Mouse (Mus musculus) frontal cortex, postnatal 14 days (tissue): ENCODE measurements around the gene Tac2.

ENCODE experiments used
- DNase-seq, 2 experiments: peaks; one replicate each; pipeline ENCODE4 v3.0.0; 2022; ENCODE audit warnings: low spot score in 2 of 2

The Tac2 gene

DNA sequence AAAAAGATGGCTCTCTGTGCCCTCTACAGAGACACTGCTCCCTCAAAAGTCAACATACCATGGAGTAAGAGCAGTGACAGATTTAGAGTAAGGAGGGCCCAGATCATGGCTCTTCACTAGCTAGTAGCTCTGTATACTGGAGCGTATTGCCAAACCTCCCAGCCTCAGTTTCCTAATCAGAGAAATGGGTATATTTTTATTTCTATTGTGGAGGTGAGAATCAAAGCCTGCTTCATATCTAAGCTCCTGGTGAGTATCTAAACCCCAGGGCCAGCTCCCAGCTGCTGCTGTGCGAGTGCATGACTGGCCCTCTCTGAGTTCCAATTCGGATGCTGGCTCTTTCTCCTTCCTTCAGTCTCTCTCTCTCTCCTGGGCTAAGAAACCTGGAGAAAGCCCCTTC, at the start of gene Tac2:
TSS of gene Tac2 (plus strand) at position 301 of the 400 bp plus-strand sequence.
- no peak for DNase-seq

DNA sequence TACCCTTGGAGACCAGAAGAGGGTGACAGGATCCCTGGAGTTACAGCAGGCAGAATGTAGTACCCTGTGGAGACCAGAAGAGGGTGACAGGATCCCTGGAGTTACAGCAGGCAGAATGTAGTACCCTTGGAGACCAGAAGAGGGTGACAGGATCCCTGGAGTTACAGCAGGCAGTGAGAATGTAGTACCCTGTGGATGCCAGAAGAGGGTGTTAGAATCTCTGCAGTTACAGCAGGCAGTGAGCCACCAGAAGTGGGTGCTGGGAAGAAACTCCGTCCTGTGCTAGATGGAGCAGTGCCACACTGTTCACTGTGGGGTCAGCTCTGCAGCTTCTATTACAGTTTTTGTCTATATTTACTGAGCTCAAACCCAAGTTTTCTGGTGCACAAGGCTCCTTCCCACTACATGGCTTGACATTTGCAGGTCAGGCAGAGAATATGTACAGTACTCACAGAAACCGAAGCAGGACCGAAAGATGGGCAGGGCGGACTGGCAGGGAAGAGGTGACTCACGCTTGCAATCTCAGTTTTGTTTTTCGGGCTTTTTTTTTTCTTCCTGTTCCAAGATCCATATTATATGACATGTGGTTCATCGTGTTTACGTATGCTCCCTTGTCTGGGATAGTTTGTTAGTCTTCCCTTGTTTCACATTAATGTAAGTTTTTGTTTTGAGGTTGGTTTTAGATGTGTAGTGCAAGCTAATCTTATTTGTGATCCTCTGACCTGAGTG, 49.3 kb upstream of the Tac2 start:
- peak; percentile 80 to 87 for DNase-seq

DNA sequence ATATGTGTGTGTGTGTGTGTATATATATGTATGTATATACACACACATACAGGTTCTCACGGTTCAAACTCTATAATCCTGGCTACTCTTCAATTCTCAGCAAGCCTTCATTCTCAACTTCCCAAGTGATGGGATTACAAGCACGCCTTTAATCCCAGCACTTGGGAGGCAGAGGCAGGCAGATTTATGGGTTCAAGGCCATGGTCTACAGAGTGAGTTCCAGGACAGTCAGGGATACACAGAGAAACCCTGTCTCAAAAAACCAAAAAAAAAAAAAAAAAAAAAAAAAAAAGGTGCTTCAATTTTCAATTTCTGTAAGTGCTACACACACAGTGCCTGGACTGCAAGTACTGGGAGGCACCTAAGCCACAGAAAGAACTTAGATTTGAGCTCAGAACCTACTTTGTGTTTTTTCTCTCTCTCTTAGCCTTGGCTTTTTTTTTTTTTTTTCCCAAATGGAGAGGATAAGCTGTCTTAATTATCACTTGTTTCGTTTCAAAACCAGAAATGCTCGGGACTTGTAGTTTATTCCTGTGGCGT, 48.3 kb upstream of the Tac2 start:
- no peak for DNase-seq

DNA sequence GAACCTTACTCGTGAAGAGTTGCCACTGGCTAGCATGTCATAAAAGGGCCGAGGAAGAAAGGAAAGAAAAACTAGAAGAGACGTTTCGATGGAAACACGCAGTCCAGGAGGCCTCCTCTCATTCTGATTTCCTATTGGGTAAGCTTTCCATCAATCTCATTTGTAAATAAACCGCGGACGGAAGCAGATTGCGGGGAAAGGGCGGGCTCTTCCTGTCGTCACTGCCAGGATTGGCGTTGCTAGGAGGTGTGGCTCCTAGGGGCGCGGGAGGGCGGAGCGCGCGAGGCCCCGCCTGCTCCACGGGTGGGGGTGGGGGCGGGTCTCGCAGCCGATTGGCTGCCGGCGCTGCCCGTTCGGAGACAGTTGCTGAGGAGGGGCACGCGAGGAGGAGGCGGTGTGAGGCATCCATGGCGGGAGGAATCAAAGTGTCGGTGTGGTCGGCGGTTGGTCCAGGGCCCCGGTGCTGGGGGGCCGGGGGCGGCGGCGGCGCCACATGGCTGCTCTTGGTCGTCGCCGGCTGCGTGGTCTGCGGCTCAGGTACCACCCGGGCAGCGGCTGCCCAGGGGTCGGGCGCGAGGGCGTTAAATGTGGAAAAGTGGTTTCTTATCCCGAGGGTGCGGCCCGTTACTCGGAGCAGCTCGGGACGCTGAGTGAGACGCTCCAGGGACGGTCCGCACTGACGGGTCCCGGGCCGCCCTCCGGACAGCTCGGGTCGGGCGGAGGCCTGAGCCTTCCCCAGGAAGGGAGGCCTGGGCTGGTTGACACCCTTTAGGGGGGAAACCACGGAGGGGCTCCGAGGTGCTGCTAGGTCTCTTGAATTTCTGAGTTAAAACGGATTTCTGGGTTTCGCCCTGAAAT, 47.4 kb upstream of the Tac2 start:
- DNase-seq = peak; percentile 87 to 92

DNA sequence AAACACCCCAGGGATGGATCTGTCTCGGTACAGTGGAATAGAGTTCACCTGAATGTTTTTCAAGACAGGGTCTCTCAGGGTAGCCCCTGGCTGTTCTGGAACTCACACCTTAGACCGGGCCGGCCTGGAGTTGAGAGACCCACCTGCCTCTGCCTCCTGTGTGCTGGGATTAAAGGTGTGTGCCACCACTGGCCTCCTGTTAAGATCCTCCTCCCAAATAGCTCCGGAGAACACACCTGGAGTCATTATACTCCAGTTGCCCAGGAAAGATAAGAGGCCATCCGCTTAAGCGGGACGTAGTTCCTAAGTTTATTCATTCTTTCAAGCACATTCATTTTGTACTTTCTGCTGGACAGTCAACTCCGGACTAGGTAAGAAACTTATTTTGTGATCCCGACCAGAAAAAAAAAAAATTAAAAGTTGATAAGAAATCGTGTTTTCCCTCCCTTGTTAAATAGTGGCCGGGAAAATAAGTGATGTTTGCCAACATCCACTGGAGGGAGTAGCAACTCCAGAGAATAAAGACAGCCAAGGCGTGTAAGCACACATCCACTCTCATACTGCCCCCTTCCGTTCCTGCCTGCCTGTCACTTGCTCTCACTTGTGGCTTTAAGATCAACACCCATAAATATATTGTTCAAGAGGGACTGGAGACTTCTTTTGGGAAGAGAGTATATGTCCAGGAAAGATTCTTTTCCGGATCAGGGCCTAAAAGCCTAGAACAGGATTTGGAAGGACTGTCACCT, 46.5 kb upstream of the Tac2 start:
- DNase-seq = no peak

DNA sequence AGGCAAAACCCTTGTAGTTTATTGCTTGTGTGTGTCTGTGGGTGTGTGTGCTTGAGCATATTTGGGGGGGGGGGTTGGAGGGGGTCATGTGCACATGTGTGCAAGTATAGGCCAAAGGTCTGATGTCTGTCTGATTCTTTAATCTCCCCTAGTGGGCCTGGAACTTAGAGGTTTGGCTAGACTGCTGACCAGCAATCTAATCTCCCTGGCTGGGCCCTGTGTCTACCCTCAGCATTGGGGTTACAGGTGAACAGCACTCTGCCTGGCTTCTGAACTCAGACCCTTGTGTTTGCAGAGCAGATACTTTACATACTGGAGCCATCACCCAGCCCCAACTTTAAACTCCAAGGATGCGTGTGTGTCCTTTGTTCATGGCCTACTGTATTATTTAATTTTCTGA, 45.1 kb upstream of the Tac2 start:
- no peak for DNase-seq

DNA sequence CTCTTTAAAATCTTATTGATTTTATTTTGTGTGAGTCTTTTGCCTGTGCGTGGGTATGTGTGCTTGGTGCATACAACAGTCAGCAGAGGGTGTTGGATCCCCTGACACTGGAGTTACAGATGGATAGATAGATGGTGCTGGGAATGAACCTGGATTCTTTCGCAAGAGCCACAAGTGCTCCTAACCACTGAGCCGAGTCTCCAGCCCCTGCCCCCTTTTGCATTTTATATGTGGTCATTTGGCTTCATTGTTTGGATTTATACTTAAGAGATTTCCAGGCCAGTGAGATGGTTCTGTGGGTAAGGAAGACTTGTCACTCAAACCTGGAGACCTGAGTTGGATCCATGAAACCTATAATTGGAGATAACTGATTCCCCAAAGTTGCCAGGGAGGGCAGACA, 44.4 kb upstream of the Tac2 start:
- DNase-seq = no peak

DNA sequence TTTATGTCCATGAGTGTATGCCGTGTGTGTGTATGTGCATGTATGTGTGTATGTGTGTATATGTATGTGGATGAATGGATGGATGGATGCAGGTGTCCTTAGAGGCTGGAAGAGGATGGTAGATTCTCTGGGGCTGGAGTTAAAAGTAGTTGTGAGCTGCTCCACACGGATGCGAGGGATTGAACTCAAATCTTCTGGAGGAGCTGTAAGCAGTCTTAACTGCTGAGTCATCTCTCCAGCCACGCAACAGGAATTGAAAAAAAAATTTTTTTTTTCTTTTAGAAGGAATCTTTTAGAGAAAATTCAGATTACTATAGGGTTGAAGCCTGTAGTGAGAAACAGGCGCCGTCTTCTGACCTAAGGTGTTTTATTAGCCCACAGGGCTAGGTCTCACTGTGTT, 41.4 kb upstream of the Tac2 start:
- DNase-seq = no peak

DNA sequence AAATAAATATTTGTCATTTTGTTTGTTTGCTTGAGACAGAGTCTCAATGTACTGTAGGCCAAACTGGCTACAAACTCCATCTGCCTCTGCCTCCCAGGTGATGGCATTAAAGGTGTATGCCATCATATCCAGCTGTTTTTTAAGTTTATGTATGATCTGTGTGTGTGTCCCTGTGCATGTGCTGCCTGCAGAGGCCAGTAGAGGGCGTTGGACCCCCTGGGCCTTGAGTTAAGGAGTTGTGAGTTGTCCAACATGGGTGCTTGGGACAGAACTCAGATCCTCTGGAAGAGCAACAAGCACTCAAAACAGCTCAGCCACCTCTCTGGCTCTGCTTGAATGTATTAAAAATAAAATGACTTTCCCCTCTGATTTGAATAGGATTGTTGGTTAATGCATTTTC, 33.2 kb upstream of the Tac2 start:
- no peak for DNase-seq

DNA sequence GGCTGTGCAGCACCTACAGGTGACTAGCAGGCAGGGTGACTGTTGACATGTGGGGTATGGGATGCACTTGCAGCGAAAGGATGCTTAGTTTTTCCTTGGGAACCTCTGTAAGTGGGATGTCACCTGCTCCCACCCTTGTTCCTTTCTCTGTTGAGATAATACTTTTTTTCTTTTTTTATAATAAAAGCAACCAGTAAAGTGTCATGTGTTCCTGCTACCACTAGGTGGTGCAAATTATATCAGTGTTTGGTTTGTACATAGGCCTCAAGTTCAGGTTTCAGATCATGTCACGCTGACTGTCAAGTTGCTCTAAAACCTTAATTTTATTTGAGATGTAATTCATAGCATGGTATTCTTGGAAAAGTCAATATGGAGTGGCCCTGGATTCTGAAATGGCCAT, 29.6 kb upstream of the Tac2 start:
- no peak for DNase-seq

DNA sequence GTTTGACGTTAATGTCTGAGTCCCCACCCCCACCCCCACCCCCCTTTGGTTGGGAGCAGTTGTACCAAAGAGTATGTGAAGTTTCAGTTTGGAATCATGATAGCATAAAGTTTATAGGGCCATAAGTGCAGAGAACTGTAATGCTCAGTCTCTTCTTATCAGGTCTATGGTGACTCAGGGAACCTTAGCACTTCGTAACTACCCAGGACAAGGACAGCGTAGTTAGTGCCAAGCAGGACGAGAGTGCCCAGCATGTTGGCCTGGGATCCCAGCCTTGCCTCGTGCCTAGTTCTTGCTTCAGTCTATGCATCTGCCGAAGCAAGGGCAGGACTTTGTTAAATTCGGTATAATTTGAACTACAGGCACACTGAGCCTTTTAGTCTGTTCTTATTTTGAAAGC, 28.5 kb upstream of the Tac2 start:
- no peak for DNase-seq

DNA sequence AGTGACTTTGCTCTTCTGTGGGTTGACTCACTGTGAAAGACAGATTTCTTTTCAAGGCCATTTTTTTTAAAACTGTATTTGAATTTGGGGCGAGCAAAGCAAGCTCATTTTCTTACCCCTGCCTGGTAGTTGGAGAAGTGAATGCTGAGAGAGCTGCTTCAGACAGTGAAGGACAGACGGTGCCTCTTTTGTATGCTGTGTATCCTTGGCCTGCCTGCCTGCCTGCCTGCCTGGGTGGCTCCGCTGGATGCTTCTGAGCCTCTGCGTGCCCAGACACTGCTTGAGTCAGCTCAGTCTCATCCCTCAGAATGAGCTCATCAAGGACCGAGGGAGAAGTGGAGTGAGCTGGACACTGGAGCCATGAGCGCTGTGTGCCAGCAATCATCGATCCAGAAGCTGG, 25.3 kb upstream of the Tac2 start:
- DNase-seq = no peak

DNA sequence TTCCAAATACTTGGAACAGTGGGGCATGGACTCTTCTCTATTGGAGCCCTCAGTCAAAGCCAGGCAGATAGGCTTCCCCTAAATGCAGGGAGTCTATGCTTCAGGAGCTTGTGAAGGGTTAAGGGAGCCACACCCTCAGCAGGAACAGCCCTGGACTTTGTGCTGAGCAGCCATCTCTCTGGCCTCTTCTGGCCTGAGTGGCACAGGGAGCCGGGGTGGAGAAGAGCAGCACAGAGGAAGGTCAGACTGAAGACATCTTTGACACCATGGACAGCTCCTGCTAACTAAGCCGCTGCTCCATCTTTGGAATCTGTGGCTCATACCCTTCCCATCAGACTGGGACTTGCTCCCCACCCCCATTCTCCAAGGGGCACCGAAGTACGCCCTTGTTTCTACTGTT, 21.0 kb upstream of the Tac2 start:
- DNase-seq = no peak

DNA sequence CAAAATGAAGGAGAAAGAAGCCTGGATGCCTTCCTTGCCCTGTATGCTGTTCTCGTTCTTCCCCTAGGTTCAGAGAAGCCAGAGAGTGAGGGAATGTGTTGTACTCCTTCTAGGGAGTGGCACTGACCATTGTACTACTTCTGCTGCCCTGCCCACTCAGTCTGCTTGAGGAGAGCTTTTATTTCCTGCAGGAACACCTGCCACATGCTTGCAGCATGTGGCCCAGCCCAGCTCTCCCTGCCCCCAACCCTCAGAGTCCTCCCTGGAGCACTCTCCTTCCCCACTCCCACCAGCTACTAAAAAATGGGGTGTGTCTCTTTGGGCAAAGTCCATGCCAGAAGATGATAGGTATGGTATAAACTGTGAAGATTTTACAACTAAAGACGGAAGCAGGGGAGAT, 20.0 kb upstream of the Tac2 start:
- no peak for DNase-seq

DNA sequence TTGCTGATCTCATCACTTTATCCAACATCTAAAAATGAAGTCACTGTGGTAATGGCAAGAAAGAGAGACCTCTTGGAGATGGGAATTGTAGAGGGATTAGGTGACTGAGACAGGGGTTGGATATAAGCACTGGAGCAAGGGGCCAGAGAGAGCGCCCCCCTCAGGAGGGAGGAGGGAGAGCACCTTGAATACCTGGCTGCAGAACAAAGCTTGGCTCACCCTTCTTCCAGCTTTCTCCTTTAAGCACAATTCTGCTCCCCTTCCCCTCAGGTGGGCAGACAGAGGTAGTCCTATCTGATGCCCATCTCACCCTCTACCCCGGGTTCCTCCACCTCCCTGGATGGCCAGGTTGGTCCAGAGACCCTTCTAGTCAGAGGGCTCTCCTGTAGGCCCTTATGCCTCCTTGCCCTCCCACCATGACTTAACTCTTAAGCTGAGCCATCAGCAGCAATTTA, 19.5 kb upstream of the Tac2 start, which contains the start of gene Myo1a:
TSS of gene Myo1a (plus strand) at position 405 of the 455 bp plus-strand sequence.
- no peak for DNase-seq

DNA sequence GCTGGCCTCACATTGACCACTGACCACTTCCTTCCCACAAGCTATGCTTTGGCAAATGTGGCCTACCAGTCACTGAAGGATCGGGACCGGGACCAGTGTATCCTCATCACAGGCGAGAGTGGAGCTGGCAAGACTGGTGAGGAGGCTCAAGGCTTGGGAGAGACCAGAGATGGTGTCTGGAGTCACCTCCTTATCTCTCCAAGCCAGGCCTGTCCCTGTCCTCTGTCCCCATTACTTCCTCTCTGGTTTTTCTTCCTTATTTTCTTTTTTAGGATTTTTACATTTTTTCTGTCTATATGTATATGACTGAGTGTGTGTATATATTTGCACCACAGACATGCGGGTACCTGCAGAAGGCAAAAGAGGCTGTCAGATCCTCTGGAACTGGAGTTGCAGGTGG, 18.5 kb upstream of the Tac2 start:
- no peak for DNase-seq

DNA sequence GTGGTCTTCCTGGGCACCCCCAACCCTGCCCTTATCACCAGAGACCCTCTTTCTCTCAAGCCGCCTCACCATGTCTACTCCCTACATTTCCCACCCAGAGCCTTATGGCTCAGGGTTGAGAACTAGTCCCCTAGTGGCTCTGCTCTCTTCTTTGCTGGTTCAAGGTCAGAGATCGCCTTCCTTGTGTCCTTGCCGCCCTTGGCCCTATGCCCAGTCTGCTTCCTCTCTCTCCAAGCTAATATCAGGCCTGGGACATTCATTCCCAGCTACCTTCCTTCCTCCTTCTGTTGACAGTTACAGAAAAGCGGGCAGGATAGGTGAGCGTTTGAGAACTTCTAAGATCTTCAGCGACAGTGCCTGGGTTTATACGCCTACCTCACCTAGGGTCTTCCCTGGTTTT, 16.6 kb upstream of the Tac2 start:
- DNase-seq = no peak

DNA sequence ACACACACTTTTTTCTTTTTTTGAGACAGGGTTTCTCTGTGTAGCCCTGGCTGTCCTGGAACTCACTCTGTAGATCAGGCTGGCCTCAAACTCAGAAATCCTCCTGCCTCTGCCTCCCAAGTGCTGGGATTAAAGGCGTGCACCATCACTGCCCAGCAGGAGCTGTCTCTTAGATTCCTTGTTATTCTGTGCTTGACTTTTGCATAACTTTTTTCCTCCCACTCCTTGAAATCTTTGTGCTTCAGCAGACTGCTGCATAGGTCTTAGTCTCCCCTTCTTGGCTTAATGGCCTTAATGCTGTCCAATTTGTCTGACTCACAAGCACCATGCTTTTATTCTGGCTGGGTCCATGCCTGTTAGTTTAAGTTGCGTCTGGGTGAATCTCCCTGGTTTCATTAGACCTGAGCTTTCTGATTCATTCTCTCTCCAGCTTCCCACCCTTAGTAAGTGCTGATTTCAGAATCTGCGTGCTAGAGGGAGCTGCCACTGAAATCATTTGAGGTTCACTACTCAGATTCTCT, 15.4 kb upstream of the Tac2 start:
- no peak for DNase-seq

DNA sequence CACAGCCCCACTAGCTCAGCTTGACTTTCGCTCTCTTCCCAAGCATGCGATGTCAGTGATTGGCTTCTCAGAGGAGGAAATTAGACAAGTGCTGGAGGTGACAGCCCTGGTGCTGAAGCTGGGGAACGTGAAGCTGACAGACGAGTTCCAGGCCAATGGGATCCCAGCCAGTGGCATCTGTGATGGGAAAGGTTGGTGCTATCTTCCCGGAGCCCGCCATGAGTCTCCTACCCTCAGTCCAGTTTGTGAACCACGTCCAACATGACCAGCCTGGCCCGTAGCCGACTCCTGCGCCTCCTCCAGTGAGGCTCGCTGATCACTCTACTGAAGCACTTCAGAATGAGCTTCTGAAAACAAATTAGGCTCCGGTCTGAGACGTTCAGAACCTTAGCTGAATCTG, 13.9 kb upstream of the Tac2 start:
- no peak for DNase-seq

DNA sequence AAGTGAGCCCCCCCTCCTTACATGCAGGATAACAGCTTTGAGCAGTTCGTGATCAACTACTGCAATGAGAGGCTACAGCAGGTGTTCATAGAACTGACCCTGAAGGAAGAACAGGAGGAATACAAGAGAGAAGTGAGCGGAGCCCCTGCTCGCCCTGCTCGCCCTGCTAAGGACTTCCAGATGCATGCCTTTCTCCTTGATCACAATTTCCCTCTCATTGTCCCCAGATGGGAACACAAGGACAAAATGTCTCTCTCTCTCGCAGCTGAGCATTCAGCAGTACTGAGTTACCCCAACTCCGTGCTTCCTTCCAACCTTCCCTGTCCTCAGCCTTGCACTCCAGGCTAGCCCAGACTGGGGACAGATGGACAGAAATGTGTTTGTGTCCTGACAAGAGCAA, 11.5 kb upstream of the Tac2 start:
- DNase-seq = no peak

DNA sequence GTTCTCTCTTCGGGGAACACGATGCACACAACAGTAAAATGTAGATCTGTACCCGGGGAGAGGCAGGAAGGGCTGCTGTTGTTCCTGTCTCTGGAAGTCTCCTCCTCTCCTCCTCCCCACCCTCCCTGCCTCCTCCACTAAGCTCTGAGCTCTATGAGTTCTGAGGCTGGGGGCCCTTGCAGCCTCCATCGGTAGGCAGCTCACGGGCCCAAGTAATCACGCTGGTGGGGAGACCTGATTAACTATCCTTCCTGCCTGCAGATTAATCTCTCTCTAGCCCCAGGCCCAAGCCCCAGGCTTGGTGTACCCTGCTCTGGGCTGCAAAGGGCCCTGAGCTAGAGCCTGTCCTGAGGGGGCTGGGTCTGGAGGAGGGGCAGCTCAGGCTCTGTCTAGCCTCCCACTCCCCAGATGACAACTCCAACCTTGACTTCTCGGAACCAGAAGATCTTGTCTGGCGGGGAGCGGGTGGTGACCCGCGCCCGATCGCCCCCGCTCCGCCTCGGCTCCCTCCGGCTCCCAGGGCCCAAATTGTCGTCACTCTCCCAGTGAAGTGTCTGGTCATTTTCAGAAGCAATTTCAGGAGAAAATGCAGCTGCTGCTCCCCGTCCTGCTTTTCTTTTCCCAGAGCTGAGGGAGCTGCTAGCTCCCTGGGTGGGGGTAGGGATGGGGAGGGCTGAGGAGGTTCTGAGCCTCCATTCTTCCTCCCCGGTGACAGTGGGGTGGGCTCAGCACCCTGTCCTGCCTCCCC, 2.4 kb upstream of the Tac2 start:
- DNase-seq = no peak
